Mouse (Mus musculus) thymus, postnatal 14 days (tissue): Measurements from ENCODE around the gene Plekho1.
"Not testable (repeated sequence)": the region's sequence is repeated elsewhere in the genome, so short reads cannot be mapped to it uniquely, and the experiment has no call there.

Experiments used
- DNase-seq: peaks from one replicate; pipeline ENCODE4 v3.0.0; 2021

The Plekho1 gene

DNA sequence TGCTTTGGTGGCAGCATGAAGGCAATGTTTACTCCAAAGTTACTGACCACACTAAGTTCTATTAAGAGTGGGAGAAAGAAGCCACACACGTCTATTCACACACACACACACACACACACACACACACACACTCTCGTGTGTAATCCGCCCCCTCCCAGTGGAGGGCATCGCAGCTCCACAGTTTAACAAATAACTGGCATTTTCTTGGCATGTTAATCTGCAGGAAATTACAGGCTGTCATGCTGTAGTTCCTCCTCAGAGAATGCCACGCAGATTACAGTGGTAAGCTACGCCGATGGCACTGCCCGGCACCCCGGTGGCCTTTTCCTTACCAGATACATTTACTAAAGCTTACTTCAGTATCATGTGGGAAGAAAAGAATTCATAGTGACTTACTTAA lies 17.5 kb downstream of the Plekho1 start:
- no peak for DNase-seq

DNA sequence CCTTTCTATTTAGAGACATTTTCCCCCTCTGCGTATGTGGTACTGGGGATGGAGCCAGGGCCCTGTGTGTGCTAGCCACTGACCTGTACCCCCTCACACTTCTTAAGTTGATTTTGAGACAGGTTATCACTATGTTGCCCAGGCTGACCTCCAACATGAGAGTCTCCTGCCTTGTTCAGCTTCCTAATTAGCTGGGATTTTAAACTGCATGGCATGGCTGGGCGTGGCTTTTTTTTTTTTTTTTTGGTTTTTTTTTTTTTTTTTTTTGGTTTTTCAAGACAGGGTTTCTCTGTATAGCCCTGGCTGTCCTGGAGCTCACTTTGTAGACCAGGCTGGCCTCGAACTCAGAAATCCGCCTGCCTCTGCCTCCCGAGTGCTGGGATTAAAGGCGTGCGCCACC lies 18.2 kb downstream of the Plekho1 start:
- not testable (repeated sequence) for DNase-seq

DNA sequence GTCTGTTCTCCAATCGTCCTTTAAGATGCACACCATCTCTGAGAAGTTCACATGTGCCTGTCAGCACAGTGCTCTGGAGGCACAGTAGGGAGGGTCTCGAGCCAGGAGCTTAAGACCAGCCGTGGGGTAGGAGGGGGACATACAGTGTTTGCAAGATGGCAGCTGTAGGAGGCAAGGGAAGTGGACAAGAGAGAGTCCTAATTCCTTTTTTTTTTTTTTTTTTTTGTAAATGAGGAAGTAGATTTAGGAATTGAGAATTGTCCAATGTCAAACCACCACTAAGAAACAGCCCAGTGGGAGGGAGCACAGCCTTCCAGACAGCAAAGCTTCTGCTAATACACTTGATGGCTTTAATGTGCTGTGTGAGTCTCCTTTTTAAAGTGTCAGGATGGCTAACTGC lies 18.7 kb downstream of the Plekho1 start:
- no peak for DNase-seq

DNA sequence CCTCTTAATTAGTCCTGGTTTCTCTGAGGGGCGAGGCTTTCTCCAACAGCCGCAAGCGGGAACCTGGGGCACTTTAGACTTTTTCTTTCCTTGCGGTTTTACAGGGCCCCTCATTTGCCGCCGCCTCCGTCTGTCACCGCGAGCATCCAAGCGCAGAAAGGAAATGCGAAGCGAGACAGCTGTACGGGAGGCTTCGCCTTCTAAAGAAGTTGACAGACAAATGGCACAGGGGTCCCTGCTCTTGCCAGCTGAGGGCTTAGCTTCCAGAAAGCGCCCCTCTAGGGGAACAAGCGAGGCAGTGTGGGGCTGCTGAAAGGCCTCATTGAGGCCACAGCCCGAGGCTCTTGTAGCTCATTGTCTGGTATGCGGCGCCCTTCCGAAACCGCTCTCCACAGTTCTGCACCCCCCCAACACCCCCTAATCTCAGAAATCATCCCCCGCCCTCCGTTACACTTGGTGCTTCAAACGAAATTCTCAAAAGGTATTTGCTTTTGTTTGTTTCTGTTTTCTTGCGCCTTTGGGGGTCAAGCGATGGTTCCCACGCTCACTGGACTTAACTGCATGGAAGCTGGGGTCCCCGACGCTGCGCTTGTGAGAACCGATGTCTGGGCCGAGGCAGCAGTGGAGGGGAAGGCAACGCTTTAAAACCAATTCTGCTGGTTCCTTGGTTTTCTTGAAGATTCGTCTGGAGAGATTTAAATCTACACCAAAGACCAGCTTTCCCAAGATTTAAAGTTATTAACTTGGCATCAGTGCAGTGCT lies 22.7 kb downstream of the Plekho1 start:
- peak; percentile 88 for DNase-seq

DNA sequence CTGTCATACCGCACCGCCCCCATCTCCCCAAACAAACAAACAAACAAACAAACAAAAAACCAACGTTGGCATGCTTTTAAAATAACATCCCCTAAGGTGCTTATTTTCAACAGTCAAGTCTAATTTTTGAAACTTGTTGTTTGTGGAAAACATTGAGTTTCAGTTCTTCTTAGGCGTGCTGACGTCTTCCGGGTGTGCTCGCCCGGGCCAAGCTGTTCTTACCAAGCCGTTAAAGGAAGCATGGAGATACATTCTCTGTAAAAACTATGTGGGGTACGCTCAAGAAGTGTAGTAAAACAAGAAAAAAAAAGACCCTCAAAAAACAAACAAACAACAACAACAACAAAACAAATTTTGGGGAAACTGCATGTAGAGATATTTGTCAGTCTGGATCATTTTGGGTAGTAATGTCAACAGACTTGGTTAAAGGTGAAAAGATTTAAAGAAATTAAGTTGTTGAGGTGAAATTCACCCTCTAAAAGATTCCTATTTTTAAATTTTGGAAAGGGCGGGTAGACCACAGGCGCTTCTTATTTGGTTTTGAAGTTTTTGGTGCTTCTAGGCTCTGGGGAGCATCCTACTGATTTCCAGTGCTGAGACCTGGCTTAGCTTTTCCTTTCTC lies 23.4 kb downstream of the Plekho1 start:
- DNase-seq = peak; percentile 50

DNA sequence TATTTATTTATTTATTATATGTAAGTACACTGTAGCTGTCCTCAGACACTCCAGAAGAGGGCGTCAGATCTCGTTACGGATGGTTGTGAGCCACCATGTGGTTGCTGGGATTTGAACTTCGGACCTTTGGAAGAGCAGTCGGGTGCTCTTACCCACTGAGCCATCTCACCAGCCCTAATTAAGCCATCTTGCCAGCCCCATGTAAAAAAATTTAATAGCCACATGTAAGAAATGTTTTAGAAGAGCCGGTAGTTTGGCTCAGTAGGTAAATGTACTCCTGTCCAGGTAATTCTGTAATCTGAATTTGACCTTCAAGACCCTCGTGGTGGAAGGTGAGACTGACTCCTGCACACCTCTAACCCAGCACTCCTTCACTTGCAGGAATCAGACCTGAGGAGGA lies 25.1 kb downstream of the Plekho1 start:
- DNase-seq = not testable (repeated sequence)

DNA sequence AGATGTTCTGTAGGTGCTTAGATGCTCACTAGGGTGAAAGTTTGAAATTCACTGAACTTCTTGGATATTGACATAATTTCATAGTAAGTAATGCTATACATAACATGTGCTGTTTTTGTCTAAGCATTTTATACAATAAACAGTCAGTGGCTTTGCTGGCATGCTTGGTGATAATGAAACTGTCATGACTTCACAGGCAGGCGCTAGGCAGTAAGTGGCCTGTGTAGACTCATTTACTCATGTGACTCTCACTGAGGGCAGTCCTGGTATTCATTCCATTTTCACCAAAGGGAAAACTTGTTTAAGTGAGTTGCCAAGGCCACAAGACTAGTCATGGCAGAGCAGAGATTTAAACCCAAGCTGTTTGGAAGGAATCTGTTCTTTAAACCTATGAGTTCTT lies 26.5 kb downstream of the Plekho1 start:
- DNase-seq = no peak

DNA sequence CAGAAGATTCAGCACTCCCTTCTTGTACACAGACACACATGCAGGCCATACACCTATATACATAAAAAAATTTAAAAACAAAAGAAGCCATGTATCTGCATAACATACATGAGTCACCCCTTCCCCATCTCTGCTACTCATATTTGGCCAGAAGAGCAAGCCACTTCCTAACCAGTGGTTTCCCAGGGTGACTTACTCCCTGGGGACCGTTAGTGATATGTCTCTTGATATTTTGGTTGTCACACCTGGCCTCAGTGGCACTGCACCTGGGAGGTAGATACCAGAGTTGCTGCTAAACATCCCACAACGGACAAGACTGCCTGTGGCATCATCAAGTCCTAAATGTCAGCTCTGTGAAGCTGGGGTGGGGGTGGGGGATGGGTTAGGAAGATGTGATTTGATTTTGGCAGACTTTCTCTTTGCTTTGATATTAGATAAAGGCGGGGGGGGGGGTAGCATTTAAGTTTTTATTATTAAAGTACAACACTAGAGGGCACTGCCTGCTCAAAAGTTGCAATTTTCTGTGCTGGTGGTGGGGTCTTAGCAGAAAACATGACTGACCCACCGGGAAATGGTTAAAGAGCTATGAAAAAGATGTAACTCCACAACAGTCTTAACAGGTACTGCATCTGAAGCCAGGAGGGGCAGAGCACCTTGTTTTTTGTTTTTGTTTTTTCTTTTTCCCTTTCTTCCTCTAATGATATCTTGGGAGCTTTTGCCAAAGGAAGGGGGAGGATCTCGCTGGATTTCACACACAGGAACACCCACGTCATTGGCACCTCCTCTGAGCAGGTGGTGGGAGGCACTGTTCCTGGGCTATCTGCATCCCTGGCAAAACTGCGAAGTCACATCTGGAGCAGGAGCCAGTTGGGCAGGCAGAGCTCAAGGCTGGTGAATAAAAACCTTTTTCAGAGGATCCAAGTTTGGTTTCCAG lies 30.0 kb downstream of the Plekho1 start:
- DNase-seq = peak; percentile 62

DNA sequence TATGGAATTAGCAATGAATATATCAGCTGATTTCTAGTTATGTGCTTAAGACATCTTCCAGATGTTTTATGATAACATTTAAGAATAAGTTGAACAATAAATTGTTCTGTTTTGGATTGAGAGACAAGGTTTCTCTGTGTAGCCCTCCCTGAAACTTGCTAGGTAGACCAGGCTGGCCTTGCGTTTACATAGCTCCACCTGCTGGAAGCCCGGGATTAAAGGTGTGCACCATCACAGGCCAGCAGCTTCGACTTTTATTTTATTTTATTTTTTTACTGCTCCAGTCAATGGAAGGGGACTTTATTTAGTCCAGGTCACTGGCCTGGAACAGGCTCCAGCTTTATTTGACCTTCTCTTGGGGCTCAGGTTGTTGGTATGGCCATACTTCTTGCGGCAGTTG lies 32.1 kb downstream of the Plekho1 start:
- peak; percentile 73 for DNase-seq

DNA sequence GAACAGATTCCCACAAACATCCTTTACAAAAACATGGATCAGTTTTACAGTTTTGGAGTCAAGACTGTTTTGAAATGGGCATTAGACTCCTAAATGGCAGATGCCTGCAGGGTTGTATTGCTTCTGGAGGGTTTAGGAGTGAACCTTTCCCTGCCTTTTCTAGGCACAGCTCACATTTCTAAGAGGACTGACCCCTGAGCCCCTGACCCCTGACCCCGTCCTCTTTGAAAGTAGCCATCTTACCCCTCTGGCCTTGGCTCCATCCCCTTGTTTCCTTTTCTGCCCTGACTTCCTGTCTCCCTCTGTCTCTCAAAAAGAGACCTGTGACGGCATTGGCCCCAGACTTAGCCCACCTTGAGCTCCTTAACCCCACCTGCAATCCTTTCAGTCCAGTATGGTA lies 32.6 kb downstream of the Plekho1 start:
- no peak for DNase-seq

DNA sequence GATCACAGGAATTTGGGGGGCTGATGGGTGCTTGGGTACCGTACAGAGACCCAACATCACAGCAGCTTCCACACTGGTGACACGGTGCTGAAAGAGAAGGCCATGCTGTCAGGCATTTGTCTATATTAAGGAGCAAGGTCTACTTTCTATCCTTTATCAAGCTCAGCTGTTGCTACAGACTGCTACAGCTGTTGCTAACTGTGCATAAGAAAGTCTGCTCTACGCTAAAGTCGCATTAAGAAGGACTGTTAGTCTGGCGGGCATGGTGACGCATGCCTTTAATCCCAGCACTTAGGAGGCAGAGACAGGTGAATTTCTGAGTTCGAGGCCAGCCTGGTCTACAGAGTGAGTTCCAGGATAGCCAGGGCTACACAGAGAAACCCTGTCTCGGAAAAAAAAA lies 33.6 kb downstream of the Plekho1 start:
- DNase-seq = not testable (repeated sequence)

DNA sequence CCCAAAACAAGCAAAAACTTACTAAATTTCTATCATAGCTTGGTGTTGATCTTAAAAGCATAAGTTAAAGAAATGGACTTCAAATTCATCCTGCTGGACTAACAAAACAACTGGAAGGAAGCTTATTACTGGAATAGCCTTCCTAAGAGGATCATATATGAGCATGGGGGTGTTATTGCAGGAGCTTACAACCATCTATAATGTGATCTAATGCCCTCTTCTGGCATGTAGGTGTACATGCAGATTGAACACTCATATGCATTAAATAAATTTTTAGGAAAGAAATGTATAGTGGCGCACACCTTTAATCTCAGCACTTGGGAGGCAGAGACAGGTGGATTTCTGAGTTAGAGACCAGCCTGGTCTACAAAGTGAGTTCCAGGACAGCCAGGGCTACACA lies 36.0 kb downstream of the Plekho1 start:
- DNase-seq = no peak

DNA sequence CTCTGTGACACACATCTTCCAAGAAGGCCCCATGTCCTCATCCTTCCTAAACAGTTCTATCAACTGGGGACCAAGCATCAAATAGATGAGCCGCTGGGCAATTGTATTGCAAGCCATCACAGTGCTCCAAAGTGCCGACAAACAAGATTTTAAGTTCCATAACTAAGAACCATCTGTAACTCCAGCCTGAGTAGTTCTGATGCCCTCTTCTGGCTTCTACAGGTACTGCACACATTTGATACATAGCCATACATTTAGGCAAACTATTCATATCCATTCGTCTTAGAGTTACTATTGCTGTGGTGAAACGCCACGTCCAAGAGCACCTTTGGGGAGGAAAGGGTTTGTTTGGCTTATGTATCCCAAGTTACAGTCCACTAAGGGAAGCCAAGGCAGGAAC lies 36.7 kb downstream of the Plekho1 start:
- peak; percentile 59 for DNase-seq

DNA sequence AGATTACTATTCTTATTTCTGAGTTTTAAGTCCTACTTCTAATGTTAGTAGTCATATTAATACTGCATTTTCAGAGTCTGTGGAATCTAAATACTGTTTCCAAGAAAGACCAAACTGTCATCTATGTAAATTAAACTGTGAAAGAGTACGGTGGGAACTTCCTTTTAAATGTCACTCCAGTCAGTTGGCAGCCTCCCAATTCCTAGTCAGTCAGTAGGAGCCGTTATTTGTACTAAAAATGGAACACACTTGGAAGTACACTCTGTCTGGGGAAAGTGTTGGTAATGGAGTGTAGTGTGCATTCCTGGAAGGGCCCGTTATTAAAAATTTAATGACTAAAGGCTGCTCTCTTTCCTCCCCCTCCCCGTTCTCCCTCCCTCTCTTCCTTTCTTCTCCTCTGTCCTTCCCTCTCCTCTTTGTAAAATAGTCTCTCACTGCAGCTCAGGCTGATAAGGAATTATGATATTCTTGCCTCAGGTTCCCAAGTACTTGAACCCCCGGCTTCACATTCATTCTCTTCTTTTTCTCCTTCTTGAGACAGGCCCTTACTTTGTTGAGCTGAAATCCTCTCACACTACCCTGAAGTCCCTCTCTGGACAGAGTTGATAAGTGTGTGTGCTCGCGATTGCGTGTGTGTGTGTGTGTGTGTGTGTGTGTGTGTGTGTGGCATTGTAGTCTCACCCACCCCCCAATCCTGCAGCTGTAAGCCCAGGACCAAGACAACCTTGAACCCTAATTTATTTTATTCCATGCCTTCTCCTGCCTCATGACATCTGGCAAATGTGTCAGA lies 38.2 kb downstream of the Plekho1 start:
- DNase-seq = no peak

DNA sequence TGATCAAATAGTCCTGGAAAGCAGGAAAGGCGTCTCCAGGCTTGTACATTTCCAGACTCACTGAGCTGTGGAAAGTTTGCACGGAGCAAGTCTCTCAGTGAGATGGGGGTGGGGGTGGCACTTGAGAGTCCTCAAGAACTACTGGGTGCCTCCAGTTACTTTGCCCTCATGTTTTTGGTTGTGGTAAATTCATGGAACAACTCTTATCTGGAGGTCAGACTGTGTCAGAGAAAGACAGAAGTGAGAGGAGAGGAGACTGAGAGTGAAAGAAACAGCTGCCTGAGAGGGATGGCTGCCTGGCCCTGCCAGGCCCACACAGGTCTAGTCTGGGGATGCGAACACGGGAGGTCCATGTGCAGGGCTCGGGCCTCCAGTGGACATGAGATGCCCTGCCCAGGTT lies 40.5 kb downstream of the Plekho1 start:
- DNase-seq = no peak

DNA sequence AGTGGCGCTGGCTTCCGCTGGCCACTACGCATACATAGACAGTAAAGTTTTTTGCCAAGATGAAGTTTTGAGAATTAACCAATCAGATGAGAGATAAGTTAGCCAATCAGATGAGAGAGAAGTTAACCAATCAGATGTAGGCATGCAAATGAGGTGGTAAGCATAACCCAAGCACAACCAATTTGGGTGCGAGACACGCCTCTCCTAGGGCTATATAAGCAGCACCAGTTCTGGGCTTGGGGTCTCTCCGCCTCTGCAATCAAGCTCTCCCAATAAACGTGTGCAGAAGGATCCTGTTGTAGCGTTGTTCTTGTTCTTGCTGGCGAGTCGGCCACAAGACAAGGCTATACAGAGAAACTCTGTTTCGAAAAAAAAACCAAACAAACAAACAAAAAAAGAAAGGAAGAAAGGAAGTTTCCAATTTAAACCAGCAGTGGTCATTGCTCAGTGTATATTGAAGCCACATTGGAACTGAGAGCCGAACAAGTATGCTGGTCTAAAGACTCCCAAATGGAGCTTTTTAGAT lies 41.1 kb downstream of the Plekho1 start:
- DNase-seq = not testable (repeated sequence)

DNA sequence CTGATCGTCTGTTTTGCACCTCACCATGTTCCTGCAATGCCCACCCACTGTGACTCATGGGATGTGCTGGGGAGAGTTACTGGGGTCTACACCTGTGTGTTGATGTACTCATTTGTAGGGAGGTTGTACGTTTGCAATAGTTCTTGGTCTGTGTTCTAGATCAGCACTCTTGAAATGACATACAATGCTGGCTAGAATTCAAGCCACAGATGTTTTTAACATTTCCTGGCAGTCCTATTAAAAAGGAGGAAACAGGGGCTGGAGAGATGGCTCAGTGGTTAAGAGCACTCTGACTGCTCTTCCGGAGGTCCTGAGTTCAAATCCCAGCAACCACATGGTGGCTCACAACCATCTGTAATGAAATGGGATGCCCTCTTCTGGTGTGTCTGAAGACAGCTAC lies 42.3 kb downstream of the Plekho1 start:
- DNase-seq = no peak

DNA sequence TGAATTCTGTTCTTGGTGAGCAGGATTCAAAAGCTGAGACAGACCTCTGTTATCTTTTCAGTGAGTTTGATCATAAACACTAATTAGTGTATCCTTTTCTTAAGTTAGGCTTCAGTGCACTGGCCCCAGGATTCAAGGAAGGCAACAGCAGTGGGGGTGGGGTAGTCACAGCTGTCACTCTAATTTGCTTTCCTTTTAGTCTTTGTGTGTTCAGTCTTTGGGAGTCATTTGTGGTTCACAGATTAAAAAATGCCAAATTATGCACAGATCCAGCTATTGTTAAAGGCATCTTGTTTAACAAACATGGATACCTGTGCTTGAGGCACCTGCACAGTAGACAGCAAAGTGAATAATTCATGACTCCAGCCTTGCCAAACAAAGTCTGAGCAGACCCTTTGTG lies 42.8 kb downstream of the Plekho1 start:
- no peak for DNase-seq

DNA sequence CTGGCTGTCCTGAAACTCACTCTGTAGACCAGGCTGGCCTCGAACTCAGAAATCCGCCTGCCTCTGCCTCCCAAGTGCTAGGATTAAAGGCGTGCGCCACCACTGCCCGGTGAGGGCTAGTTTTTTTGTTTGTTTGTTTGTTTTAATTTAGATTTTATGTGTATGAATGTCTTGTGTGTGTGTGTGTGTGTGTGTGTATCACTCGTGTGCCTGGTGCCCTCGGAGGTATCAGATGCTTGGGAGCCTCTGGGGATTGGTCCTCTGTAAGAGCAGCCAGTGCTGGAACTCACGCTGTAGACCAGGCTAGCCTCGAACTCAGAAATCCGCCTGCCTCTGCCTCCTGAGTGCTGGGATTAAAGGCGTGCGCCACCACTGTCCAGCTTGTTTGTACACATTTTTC lies 44.2 kb downstream of the Plekho1 start:
- not testable (repeated sequence) for DNase-seq

DNA sequence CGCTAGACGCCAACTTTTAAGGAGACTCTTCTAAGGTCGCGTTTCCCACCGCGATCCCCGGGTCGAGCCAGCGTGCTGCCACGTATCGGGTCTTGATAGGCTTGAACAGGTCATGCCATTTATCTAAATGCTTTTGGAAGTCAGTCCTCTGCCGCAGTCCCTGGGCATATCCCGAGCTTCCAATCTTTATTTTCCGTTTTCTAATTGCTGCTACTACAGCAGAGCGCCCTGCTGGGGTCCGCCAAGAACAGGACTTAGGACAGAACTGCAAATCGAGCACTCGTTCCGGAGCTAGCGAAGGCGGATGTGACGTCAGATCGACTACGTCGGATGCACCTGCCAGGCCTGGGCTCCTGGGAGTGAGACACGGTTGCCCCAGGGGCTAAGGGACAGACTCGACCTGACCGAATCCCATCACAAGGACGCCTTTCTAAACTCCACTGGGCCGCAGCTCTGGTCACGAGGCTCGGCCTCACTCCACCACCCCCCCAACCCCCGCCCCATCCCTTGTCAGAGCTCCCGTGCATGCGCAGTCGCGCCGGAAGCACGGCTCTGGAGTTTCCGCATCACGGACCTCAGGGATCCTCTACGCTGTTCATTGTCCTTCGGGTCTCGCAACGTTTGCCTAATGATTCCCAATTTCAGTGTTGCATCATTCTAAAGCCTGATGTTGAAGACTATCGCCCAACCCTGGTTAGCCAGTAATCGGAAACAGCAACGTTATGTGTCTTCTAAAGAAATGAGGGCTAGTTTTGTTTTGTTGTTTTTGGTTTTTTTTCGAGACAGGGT lies 44.8 kb downstream of the Plekho1 start:
- DNase-seq = peak; percentile 89

DNA sequence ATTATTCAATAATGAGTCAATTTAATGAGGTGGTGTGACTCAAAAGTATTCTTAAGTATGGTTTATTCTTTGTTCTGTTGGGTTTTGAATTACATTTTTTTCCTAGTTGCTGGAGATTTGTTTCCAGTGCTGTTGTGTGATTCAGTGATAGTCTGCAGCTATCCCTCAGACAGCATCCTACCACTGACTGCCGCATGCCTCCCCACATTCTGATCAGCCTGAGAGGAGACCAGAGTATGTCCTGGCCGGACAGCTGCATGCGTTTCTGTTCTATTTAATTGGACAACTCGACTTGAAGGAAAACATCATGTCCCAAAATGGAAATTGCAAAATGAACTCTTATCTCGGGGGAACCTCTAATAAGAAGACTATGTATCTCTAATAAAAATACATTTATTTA lies 47.5 kb downstream of the Plekho1 start:
- DNase-seq = no peak
